Mouse (Mus musculus): ENCODE results near the gene Olfr1262.

Gene Olfr1262

DNA sequence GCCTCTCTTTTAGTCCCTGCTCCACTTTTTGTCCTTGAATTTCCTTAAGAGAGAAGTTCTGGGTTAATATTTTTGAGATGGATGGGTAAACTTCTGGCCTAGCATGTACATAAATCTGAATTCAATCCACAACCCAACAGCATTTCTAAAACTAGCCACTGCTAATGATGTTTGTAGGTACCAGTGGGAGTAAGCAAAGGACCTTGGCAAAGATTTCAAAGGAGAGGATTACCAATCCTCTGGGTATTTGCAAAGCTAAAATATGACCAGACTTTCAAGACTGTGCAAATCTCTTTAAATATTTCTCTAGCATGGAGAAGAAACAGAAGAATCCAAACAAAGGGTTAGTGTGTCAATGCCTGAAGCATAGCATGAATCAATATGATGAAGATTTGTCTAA lies at the start of gene Olfr1262:
TSS of gene Olfr1262 (plus strand) at position 301 of the 400 bp plus-strand sequence.
- no peak for DNase-seq (ENCODE audit: low spot score)

DNA sequence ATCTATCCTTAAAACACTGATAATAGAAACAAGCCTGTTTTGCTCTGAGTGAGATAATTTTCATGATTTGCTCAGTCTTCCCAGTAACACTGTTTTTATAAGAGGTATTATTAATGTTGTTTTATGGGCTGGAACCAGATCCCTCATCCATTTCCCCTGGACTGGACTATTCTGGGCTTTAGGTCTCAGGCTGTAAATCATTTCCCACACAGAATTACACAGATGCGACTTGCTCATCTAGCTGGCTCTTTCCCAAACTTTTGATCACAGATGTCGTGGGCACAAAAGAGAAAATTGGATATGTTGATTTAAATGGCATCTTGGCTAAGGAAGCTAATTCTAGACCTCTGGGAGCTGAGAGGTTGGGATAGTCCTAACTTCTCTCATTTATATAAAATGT lies 25.8 kb upstream of the Olfr1262 start, which contains the start of gene Olfr1260:
TSS of gene Olfr1260 (plus strand) at position 157 of the 400 bp plus-strand sequence.
- no peak for DNase-seq (ENCODE audit: low spot score)

DNA sequence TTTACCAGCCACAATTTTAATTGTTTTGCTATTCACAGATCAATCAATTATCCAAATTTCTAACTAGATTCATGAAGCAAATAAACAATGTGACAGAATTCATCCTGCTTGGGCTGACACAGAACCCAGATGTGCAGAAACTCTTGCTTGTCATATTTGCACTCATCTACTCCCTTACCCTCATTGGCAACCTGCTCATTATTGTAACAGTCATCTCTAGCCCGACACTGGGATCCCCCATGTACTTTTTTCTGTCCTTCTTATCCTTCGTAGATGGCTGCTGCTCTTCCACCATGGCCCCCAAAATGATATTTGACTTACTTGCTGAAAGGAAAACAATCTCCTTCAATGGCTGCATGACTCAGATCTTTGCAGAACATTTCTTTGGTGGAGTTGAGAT lies 22.2 kb upstream of the Olfr1262 start:
- DNase-seq (ENCODE audit: low spot score), result no peak

DNA sequence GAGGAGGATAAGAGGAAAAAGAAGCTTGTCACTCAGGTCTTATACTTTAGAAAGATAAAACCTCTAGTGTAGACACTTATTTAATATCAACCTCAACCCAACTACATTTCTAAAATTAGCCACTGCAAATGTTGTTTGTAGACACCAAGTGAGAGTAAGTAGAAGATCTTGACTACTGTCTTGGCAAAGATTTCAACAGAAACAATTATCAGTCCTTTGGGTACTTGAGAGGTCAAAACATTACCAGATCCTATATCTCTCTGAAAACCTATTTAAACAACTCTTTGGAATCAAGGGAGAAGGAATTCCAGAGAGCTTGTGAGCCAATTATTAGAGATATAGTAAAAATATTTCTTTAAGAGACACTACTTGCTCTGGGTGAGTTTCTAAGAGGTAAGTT lies 9.0 kb upstream of the Olfr1262 start, which contains the start of gene Olfr1261:
TSS of gene Olfr1261 (plus strand) at position 301 of the 400 bp plus-strand sequence.
- DNase-seq (ENCODE audit: low spot score), result no peak

DNA sequence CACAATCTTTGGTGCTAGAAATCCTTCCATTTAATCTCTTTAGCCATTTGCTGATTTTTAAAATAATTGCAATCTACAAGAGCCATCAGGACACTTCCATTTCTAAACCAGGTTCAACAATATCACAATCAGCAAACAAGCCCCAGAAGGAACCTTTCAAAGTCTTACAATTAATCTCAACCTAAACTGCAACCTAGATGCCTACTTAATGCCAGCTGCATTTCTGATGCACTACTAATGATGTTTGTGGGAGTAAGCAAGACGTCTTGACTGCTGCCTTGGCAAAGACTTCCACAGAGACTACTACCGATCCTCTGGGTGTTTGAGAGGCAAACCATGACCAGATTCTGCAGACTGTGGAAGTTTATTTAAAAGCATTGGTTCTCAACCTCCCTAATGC lies 11.9 kb downstream of the Olfr1262 start, which contains the start of gene Olfr1263:
TSS of gene Olfr1263 (plus strand) at position 301 of the 400 bp plus-strand sequence.
- no peak for DNase-seq (ENCODE audit: low spot score)

DNA sequence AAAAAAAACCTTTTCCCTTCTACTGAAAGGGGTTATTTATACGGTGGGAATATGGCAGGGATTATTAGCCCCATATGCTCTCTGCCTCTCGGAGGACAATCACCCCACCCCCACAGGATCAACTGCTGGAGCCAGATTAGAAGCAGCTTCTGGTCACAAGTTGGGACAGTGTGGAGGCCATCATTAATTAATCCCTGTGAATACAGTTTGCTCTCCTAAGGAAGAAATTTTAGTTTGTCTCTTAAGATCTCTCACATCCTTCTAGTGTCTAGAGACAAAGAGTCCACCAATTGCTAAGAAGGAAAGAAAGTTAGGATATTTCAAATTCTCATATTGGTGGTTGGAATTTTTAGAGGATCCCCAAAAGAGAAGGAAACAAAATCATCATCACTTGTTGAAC lies 25.5 kb downstream of the Olfr1262 start, which contains the start of gene Olfr1264:
TSS of gene Olfr1264 (minus strand) at position 101 of the 400 bp plus-strand sequence.
- no peak for DNase-seq (ENCODE audit: low spot score)

DNA sequence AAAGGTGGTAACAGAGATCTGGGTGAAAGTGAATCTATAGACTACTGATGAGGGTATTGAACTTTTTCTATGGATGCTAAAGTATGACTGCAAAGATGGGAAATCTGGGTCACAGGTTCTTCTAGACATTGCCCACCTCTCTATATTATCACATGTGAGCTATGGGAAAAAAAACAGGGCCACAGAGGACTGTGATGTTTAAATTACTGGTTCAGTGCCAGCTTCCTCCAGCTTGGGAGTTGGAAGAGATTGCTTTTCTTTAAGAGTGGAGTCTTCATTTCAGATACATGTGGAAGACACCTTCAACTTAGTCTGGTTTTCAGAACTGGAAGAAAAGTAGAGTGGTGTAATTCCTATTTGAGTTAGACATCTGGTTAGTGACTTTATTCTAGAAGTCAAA lies 35.1 kb downstream of the Olfr1262 start, which contains the start of gene Olfr1265:
TSS of gene Olfr1265 (plus strand) at position 301 of the 400 bp plus-strand sequence.
- no peak for DNase-seq (ENCODE audit: low spot score)
